Comparison of ENCODE assay signal across 24 mouse cellular contexts in the genomic region with DNA sequence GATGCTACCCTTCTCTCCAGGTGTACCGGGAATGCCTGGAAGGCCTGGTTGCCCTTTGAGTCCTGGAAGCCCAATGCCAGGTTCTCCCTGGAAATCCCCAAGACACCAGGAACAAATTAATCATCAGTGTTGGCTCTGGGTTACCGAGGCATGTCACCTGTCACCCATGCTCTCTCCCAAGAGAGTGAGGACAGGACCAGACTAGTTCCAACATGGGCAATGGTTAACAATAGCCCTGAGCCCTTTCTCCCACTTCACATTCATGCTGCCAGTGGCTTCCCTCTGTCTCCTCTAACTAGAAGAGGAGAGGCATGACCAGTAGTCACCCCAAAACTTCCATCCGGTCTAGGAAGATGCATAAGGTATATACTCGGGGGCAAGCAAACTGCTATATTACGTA.
DNase-seq lines count a peak whose midpoint lies in the region; ATAC-seq and TF ChIP-seq lines count a peak whose summit lies in the region.
"Had no signal": no experiment of that assay in that cellular context is flagged by ENCODE, and none has a peak within 500 bp of the region (broad histone marks: within the 10 kb centered on the region; RNA-seq: fewer than 3 reads in every experiment).

No protein-coding gene starts in this region.

- ATAC-seq in intestine, embryonic 16.5 days, result no peak
- ATAC-seq in intestine, postnatal 0 days, result no peak
- ATAC-seq: activated CD4-positive, CD25-positive, alpha-beta regulatory T cell, adult 4 months; forebrain, embryonic 15.5 days; hindbrain, postnatal 0 days had no signal

- DNase-seq in kidney, adult 2 months, result peak; percentile 47
- DNase-seq in kidney, adult 9 months, result no peak
- DNase-seq in adipocyte (ENCODE audit: low spot score), result peak; percentile 49
- DNase-seq in neural tube, embryonic 10.5 days (ENCODE audit: extremely low spot score, low spot score), result no peak
- DNase-seq: adrenal gland, postnatal 10 days; adrenal gland, postnatal 36 days; cerebellum, adult 18-20 months; cerebellum, adult 9-10 months; cerebellum, postnatal 25 days; gastrocnemius, postnatal 25 days; heart, adult 2 months; heart, postnatal 14 days; heart, postnatal 4 days had no signal

- H3K4me1 ChIP-seq in intestine, embryonic 16.5 days (ENCODE audit: control insufficient read depth, insufficient read depth, low read length), result 0 out of 2 replicates have a peak, but pooled peaks cover 2% of the 10 kb centered on the region
- H3K4me1 ChIP-seq in intestine, postnatal 0 days (replicated peaks; ENCODE audit: control insufficient read depth, insufficient read depth, low read length), result no peaks in the 10 kb centered on the region
- H3K4me1 ChIP-seq in kidney, adult 2 months (ENCODE audit: control insufficient read depth, insufficient read depth, low read length), result no peaks in the 10 kb centered on the region
- H3K4me1 ChIP-seq: embryonic facial prominence, embryonic 12.5 days; embryonic facial prominence, embryonic 15.5 days; forebrain, embryonic 12.5 days; forebrain, embryonic 15.5 days had no signal

- 92% methylated on average over 5 of the region's 5 CpGs for WGBS in intestine, embryonic 16.5 days
- 93% methylated on average over 5 of the region's 5 CpGs for WGBS in intestine, postnatal 0 days
- 68% methylated on average over 5 of the region's 5 CpGs for WGBS in kidney, adult 2 months

- H3K9me3 ChIP-seq in intestine, embryonic 16.5 days (ENCODE audit: control insufficient read depth, low read length), result no peaks in the 10 kb centered on the region
- H3K9me3 ChIP-seq in intestine, postnatal 0 days (ENCODE audit: control insufficient read depth), result no peaks in the 10 kb centered on the region
- H3K9me3 ChIP-seq: embryonic facial prominence, embryonic 12.5 days; embryonic facial prominence, embryonic 15.5 days; forebrain, embryonic 12.5 days; forebrain, embryonic 15.5 days; heart, embryonic 10.5 days; heart, embryonic 13.5 days had no signal

- H3K36me3 ChIP-seq in intestine, embryonic 16.5 days (ENCODE audit: control insufficient read depth, insufficient read depth, low read length), result peaks cover 16% of the 10 kb centered on the region
- H3K36me3 ChIP-seq in intestine, postnatal 0 days (ENCODE audit: control insufficient read depth, insufficient read depth), result peaks cover 50% of the 10 kb centered on the region
- H3K36me3 ChIP-seq in kidney, adult 2 months (ENCODE audit: control insufficient read depth, insufficient read depth, low read length), result 0 out of 2 replicates have a peak, but pooled peaks cover 6% of the 10 kb centered on the region
- H3K36me3 ChIP-seq: forebrain, embryonic 15.5 days had no signal

- no peak overlapping the region for H3K27ac ChIP-seq in intestine, embryonic 16.5 days (ENCODE audit: low read length)
- no peak overlapping the region for H3K27ac ChIP-seq in intestine, postnatal 0 days (ENCODE audit: low read depth, low read length)
- no peak overlapping the region for H3K27ac ChIP-seq in kidney, adult 2 months (ENCODE audit: insufficient read depth, low read depth, low read length)
- H3K27ac ChIP-seq: embryonic facial prominence, embryonic 12.5 days; embryonic facial prominence, embryonic 15.5 days; forebrain, embryonic 12.5 days; forebrain, embryonic 15.5 days; heart, adult 2 months; heart, embryonic 10.5 days; heart, embryonic 13.5 days; hindbrain, embryonic 14.5 days; hindbrain, postnatal 0 days had no signal

- H3K4me2 ChIP-seq in intestine, embryonic 16.5 days (ENCODE audit: low read depth, low read length), result no peak overlapping the region
- no peak overlapping the region for H3K4me2 ChIP-seq in intestine, postnatal 0 days (replicated peaks; ENCODE audit: low read depth)
- H3K4me2 ChIP-seq: embryonic facial prominence, embryonic 12.5 days; embryonic facial prominence, embryonic 15.5 days; forebrain, embryonic 12.5 days; forebrain, embryonic 15.5 days; heart, embryonic 13.5 days; hindbrain, embryonic 14.5 days had no signal

- no peak for TF ChIP-seq POLR2A in kidney, adult 2 months (IDR thresholded peaks at IDR 0.05; ENCODE audit: low read depth, low read length)

- no peaks in the 10 kb centered on the region for H3K27me3 ChIP-seq in intestine, embryonic 16.5 days (replicated peaks; ENCODE audit: control insufficient read depth, insufficient read depth, low read length)
- no peaks in the 10 kb centered on the region for H3K27me3 ChIP-seq in intestine, postnatal 0 days (replicated peaks; ENCODE audit: control insufficient read depth, insufficient read depth, low read length)
- no peaks in the 10 kb centered on the region for H3K27me3 ChIP-seq in kidney, adult 2 months (replicated peaks; ENCODE audit: control insufficient read depth, insufficient read depth, low read length)
- H3K27me3 ChIP-seq: embryonic facial prominence, embryonic 12.5 days; embryonic facial prominence, embryonic 15.5 days; forebrain, embryonic 15.5 days; heart, embryonic 13.5 days had no signal

- H3K9ac ChIP-seq in intestine, embryonic 16.5 days (ENCODE audit: low read depth, low read length), result peak overlapping the region; percentile 12; the same call in 1 of the 2 replicates
- H3K9ac ChIP-seq in intestine, postnatal 0 days (ENCODE audit: low read depth, low read length), result no peak overlapping the region
- H3K9ac ChIP-seq: embryonic facial prominence, embryonic 12.5 days; embryonic facial prominence, embryonic 15.5 days; forebrain, embryonic 12.5 days; forebrain, embryonic 15.5 days; heart, embryonic 13.5 days; hindbrain, embryonic 14.5 days had no signal

- TF ChIP-seq CTCF in intestine, postnatal 0 days (IDR thresholded peaks at IDR 0.05; ENCODE audit: low read depth), result no peak
- TF ChIP-seq CTCF in kidney, adult 2 months (conservative IDR thresholded peaks at IDR 0.05; ENCODE audit: insufficient read depth, insufficient read length, low read depth, low read length), result no peak

- no peak overlapping the region for H3K4me3 ChIP-seq in intestine, embryonic 16.5 days (ENCODE audit: low read length)
- H3K4me3 ChIP-seq in intestine, postnatal 0 days (ENCODE audit: low read depth, low read length), result no peak overlapping the region
- H3K4me3 ChIP-seq in kidney, adult 2 months (ENCODE audit: insufficient read depth, low read depth, low read length), result no peak overlapping the region
- H3K4me3 ChIP-seq: embryonic facial prominence, embryonic 12.5 days; embryonic facial prominence, embryonic 15.5 days; forebrain, embryonic 12.5 days; forebrain, embryonic 15.5 days; heart, adult 2 months; heart, embryonic 10.5 days; heart, embryonic 13.5 days had no signal

Comparison
In these comparisons a context has a peak if more than half of its experiments do, and no peak if none do; other contexts are left out.
1. DNase-seq: peak in kidney, adult 2 months (single experiment) and adipocyte (single experiment); none in kidney, adult 9 months (single experiment) and neural tube, embryonic 10.5 days (single experiment).